Mouse (Mus musculus) hindbrain, postnatal 0 days (tissue): ENCODE data around the gene Cdk19. TPM values are rescaled to one million over a fixed set of nuclear protein-coding genes. Genes with fewer than 3 reads are reported as not detected.

ENCODE experiments used
- ATAC-seq: fragments of 200-750 bp; cut with Nextera tagmentation; 2 replicates; pipeline ENCODE4 v1.8.0; 2017; ENCODE audit warnings: mild to moderate bottlenecking, moderate TSS enrichment, moderate library complexity
- DNase-seq: peaks from one replicate; pipeline ENCODE4 v3.0.0-alpha.2; 2015; ENCODE audit warnings: low spot score
- H3K27ac ChIP-seq: fragments of 300-500 bp; sonication (generic); 2 replicates; pipeline ENCODE4 v1.5.1; 2014; ENCODE audit warnings: mild to moderate bottlenecking
- H3K27me3 ChIP-seq: fragments of 300-500 bp; sonication (generic); 2 replicates; pipeline ENCODE4 v1.6.1; 2014; ENCODE audit warnings: low read length, mixed read lengths; ENCODE audit not compliant: insufficient read depth
- H3K36me3 ChIP-seq: fragments of 300-500 bp; sonication (generic); 2 replicates; pipeline ENCODE4 v1.6.1; 2014; ENCODE audit warnings: low read length, mixed read lengths; ENCODE audit not compliant: insufficient read depth
- H3K4me1 ChIP-seq: fragments of 300-500 bp; sonication (generic); 2 replicates; pipeline ENCODE4 v1.6.1; 2014; ENCODE audit warnings: antibody characterized with exemption, low read length, mixed read lengths; ENCODE audit not compliant: insufficient read depth
- H3K4me2 ChIP-seq: fragments of 300-500 bp; sonication (generic); 2 replicates; pipeline ENCODE4 v1.6.1; 2014; ENCODE audit warnings: low read depth, mild to moderate bottlenecking, low read length, moderate library complexity, mixed read lengths
- H3K4me3 ChIP-seq: fragments of 300-500 bp; sonication (generic); 2 replicates; pipeline ENCODE4 v1.5.1; 2014; ENCODE audit warnings: low read length
- H3K9ac ChIP-seq: fragments of 300-500 bp; sonication (generic); replicated peaks from 2 replicates; pipeline ENCODE4 v1.6.1; 2014; ENCODE audit warnings: mild to moderate bottlenecking, low read length, moderate library complexity, mixed read lengths
- H3K9me3 ChIP-seq: fragments of 300-500 bp; sonication (generic); 2 replicates; pipeline ENCODE4 v1.6.1; 2016; ENCODE audit warnings: low read length, mixed read lengths
- CTCF ChIP-seq: IDR thresholded peaks from 2 replicates; pipeline ENCODE4 v1.5.1; 2016; ENCODE audit warnings: antibody characterized with exemption, control low read depth, low read depth
- WGBS: fragments of 180-500 bp; shearing (Covaris S2); extraction: QIAGEN DNeasy Blood & Tissue Kit; methylation state at CpG from one replicate; pipeline ENCODE4 v1.1.7; 2014; 5-methylcytosine and 5-hydroxymethylcytosine counted together
- polyA plus RNA-seq: library from polyadenylated mRNA; unstranded; fragments of >200 nt; fragmentation: Nextera tagmentation; extraction: Ambion mirVana; gene quantifications from 2 replicates; pipeline ENCODE4 v1.2.1, GENCODE M21; 2015
- total RNA-seq: library from RNA; depleted of rRNA; stranded (reverse); fragments of >200 nt; gene quantifications from 2 replicates; pipeline ENCODE4 v1.2.3, GENCODE M21; 2014

Gene Cdk19
- total and polyA plus RNA-seq, 2 experiments from 2014 or later: 7.1 to 19.6 TPM

DNA sequence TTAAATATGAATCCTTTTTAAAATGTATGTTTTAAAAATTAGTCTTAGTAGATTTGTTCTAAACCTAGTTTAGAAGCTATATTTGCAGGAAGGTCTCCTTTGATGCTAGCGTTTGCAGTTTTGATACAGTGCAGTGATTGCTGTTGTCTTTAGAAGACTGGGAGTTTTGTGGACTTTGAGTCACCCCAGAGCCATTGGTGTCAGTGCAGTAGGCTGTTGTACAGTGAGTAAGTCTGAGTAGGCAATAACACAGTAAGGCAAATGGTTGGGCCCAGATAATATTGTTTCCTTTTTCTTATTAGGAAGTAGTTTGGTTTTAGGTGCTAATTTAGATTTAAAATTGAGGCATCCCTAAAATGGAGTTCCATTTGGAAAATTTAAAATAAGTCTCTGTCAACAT, 117.8 kb downstream of the Cdk19 start:
- Histone ChIP-seq H3K36me3 (no peaks in the 10 kb centered on the region), H3K4me3 (no peak overlapping the region), H3K4me1 (no peaks in the 10 kb centered on the region), H3K27me3 (no peaks in the 10 kb centered on the region), H3K27ac (no peak overlapping the region), H3K4me2 (no peak overlapping the region), H3K9me3 (no peaks in the 10 kb centered on the region), H3K9ac (no peak overlapping the region)
- ATAC-seq: no peak
- no peak for TF ChIP-seq CTCF
- no peak for DNase-seq
- 92% methylated on average over 1 of the region's 1 CpGs for WGBS

DNA sequence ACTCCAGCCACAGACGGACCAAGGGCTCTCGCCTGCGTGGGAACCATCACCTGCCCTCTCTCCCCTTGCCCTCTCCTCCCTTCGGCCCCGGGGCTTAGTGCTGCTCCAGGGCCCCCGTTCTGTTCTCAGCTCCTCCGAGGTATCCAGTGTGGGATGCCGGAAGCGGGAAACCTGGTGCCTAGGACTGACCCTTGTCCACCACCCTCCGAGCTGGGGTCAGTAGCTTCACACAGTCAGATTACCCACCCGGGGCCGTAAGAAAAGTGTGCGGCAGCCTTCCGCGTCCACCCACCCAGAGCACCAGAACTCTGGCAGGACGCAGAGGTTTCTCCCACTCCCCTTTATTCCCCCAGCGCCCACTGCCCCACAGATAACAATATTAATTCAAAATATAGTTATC, 119.8 kb downstream of the Cdk19 start:
- 88% methylated on average over 17 of the region's 17 CpGs for WGBS
- no peak overlapping the region for H3K9ac ChIP-seq
- DNase-seq (no peak), ATAC-seq (no peak)
- no peak for TF ChIP-seq CTCF
- no peaks in the 10 kb centered on the region for H3K27me3 ChIP-seq
- H3K4me2 ChIP-seq: no peak overlapping the region
- H3K4me3 ChIP-seq: no peak overlapping the region
- H3K27ac ChIP-seq: no peak overlapping the region
- H3K4me1 ChIP-seq: no peaks in the 10 kb centered on the region
- H3K36me3 ChIP-seq: no peaks in the 10 kb centered on the region
- H3K9me3 ChIP-seq: no peaks in the 10 kb centered on the region

DNA sequence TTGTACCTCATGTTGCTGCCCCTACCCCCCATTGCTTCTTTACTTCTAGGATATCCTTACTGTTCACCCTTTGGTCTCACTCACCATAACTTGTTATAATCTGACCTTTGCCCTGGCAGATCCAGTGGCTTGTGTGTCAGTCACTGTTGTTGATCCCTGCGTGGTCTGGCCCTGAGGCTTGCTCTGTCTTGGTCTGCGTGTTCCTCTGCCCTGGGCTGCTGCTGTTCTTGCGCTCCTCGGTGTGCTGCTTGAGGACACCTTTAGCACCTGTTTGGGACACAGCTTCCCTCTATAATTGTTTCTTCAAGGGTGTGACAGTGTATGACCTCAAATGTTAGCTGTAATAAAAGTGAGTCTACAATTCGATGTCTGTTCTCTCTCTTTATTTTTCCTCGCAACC, 122.0 kb downstream of the Cdk19 start:
- H3K9ac ChIP-seq: no peak overlapping the region
- DNase-seq: no peak
- no peak overlapping the region for H3K4me2 ChIP-seq
- no peak overlapping the region for H3K27ac ChIP-seq
- H3K36me3 ChIP-seq: no peaks in the 10 kb centered on the region
- no peak for TF ChIP-seq CTCF
- ATAC-seq: no peak
- 94% methylated on average over 6 of the region's 6 CpGs for WGBS
- H3K4me1 ChIP-seq: no peaks in the 10 kb centered on the region
- no peak overlapping the region for H3K4me3 ChIP-seq
- no peaks in the 10 kb centered on the region for H3K27me3 ChIP-seq
- H3K9me3 ChIP-seq: no peaks in the 10 kb centered on the region

DNA sequence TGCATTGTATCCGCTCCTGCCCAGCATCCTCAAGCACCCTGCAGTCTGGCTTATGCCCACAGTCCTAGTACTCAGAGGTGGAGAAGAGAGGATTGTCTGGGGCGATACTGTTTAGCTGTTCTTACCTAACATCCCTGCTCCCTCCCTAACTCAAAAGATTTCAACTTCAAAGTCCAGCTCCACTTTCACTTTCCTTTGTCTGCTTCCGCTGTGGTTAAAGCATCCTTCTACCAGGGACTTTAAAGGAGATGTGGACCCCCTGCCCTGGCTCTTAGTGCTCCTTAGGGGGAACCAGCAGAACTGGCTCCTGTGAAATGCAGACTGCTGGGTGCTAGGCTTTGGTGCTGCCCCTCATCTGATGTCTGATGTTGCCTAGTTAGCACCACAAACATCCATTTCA, 122.9 kb downstream of the Cdk19 start:
- Histone ChIP-seq H3K4me3 (no peak overlapping the region), H3K36me3 (no peaks in the 10 kb centered on the region), H3K27ac (no peak overlapping the region), H3K4me1 (no peaks in the 10 kb centered on the region), H3K4me2 (no peak overlapping the region), H3K9me3 (no peaks in the 10 kb centered on the region), H3K27me3 (no peaks in the 10 kb centered on the region), H3K9ac (no peak overlapping the region)
- ATAC-seq (no peak), DNase-seq (no peak)
- TF ChIP-seq CTCF: no peak
- 61% methylated on average over 3 of the region's 3 CpGs for WGBS

DNA sequence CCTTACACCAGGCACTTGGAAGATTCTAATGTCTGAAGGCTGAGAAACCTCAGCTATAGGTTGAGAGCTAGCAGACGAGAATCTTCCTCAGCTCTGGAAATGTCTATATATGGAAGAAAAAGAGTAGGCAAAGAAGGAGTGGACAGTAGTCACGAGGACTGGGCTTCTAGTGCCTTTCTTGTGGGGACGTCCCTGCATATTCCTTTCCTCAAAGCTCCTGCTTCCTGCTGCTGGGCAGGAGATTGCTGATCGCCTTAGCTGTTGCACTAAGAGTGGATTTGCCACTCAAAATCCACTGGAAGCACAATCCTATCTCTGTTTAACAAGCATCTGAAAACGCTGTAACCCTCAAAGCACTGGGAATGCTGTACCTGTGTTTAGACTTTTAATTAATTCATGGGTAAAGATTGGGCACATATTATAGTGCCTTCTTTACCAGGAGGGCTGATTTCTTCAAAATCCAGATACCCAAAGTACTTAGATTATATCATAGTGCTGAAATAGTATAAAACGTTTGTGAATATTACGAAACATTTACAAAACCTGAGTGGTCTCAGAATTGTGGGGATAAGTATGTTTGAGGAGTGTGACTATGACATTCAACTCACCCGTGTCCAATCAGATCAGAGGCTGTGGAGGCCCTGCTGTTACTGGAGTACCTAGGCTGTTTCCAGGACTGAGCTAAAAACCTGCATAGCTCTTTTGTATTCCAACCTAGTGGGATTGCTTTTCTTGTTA, 128.0 kb downstream of the Cdk19 start:
- Histone ChIP-seq H3K36me3 (no peaks in the 10 kb centered on the region), H3K27ac (no peak overlapping the region)

GRCm38 (mm10) chr10:40467912-40468254, 128.5 kb downstream of the Cdk19 start:
- Histone ChIP-seq H3K9me3 (no peaks in the 10 kb centered on the region), H3K27me3 (no peaks in the 10 kb centered on the region), H3K9ac (no peak overlapping the region), H3K4me2 (no peak overlapping the region), H3K4me3 (no peak overlapping the region), H3K27ac (no peak overlapping the region), H3K36me3 (no peaks in the 10 kb centered on the region), H3K4me1 (no peaks in the 10 kb centered on the region)
- no peak for ATAC-seq
- no peak for TF ChIP-seq CTCF
- 93% methylated on average over 1 of the region's 1 CpGs for WGBS
- no peak for DNase-seq

More for the DNA sequence above, 128.0 kb downstream of the Cdk19 start:
- Histone ChIP-seq H3K9ac (no peak overlapping the region), H3K4me2 (no peak overlapping the region), H3K4me3 (no peak overlapping the region), H3K27me3 (no peaks in the 10 kb centered on the region), H3K9me3 (no peaks in the 10 kb centered on the region), H3K4me1 (no peaks in the 10 kb centered on the region)
- ATAC-seq (no peak), DNase-seq (no peak)
- WGBS: 79% methylated on average over 8 of the region's 8 CpGs
- TF ChIP-seq CTCF: no peak

- ATAC-seq (no peak), DNase-seq (no peak)
- no peaks in the 10 kb centered on the region for H3K4me1 ChIP-seq
- H3K27me3 ChIP-seq: no peaks in the 10 kb centered on the region
- no peaks in the 10 kb centered on the region for H3K9me3 ChIP-seq
- no peak overlapping the region for H3K4me3 ChIP-seq
- H3K27ac ChIP-seq: no peak overlapping the region
- H3K4me2 ChIP-seq: no peak overlapping the region
- no peaks in the 10 kb centered on the region for H3K36me3 ChIP-seq
- no peak overlapping the region for H3K9ac ChIP-seq
- 91% methylated on average over 2 of the region's 2 CpGs for WGBS
- no peak for TF ChIP-seq CTCF
Measured at GRCm38 (mm10) chr10:40469145-40469544, 129.8 kb downstream of the Cdk19 start.
